Mouse (Mus musculus) midbrain, embryonic 14.5 days (tissue): ENCODE data around the gene Ncam2. TPM values are rescaled to one million over a fixed set of nuclear protein-coding genes. Genes with fewer than 3 reads are reported as not detected.

Experiments
- ATAC-seq: fragments of 200-750 bp; cut with Nextera tagmentation; 2 replicates; pipeline ENCODE4 v1.8.0; 2017; ENCODE audit warnings: moderate number of reproducible peaks, moderate library complexity; ENCODE audit not compliant: low FRiP score, low TSS enrichment
- DNase-seq: peaks from one replicate; pipeline ENCODE4 v3.0.0-alpha.2; 2015
- H3K27ac ChIP-seq: fragments of 300-500 bp; sonication (generic); replicated peaks from 2 replicates; pipeline ENCODE4 v1.5.1; 2014; ENCODE audit warnings: mild to moderate bottlenecking, low read depth, low read length, moderate library complexity
- H3K27me3 ChIP-seq: fragments of 300-500 bp; sonication (generic); 2 replicates; pipeline ENCODE4 v1.6.1; 2014; ENCODE audit warnings: low read length, control low read depth, mixed read lengths; ENCODE audit not compliant: control insufficient read depth, insufficient read depth
- H3K36me3 ChIP-seq: fragments of 300-500 bp; sonication (generic); 2 replicates; pipeline ENCODE4 v1.6.1; 2014; ENCODE audit warnings: low read length, control low read depth; ENCODE audit not compliant: control insufficient read depth, insufficient read depth
- H3K4me1 ChIP-seq: fragments of 300-500 bp; sonication (generic); 2 replicates; pipeline ENCODE4 v1.6.1; 2014; ENCODE audit warnings: mild to moderate bottlenecking, antibody characterized with exemption, low read length, control low read depth; ENCODE audit not compliant: control insufficient read depth, insufficient read depth
- H3K4me2 ChIP-seq: fragments of 300-500 bp; sonication (generic); 2 replicates; pipeline ENCODE4 v1.6.1; 2014; ENCODE audit warnings: mild to moderate bottlenecking, low read length, moderate library complexity
- H3K4me3 ChIP-seq: fragments of 300-500 bp; sonication (generic); replicated peaks from 2 replicates; pipeline ENCODE4 v1.5.1; 2014; ENCODE audit warnings: low read depth, low read length
- H3K9ac ChIP-seq: fragments of 300-500 bp; sonication (generic); replicated peaks from 2 replicates; pipeline ENCODE4 v1.6.1; 2014; ENCODE audit warnings: mild to moderate bottlenecking, low read length, moderate library complexity
- H3K9me3 ChIP-seq: fragments of 300-500 bp; sonication (generic); 2 replicates; pipeline ENCODE4 v1.6.1; 2016; ENCODE audit warnings: low read length, control low read depth, mixed read lengths; ENCODE audit not compliant: control insufficient read depth
- WGBS: fragments of 180-500 bp; shearing (Covaris S2); extraction: QIAGEN DNeasy Blood & Tissue Kit; methylation state at CpG from one replicate; pipeline ENCODE4 v1.1.7; 2014; 5-methylcytosine and 5-hydroxymethylcytosine counted together
- polyA plus RNA-seq: library from polyadenylated mRNA; unstranded; fragments of >200 nt; fragmentation: Nextera tagmentation; extraction: Ambion mirVana; gene quantifications from 2 replicates; pipeline ENCODE4 v1.2.1, GENCODE M21; 2014

The Ncam2 gene
- polyA plus RNA-seq, 1 experiment from 2014 or later, result 25.0 TPM

GRCm38 (mm10) chr16:81365901-81366300 lies 165.4 kb downstream of the Ncam2 start:
- no peak overlapping the region for H3K27ac ChIP-seq
- H3K4me3 ChIP-seq, result no peak overlapping the region
- no peaks in the 10 kb centered on the region for H3K36me3 ChIP-seq
- WGBS, result 68% methylated on average over 2 of the region's 2 CpGs
- H3K4me2 ChIP-seq, result no peak overlapping the region
- DNase-seq (no peak), ATAC-seq (no peak)
- H3K4me1 ChIP-seq, result no peaks in the 10 kb centered on the region
- no peaks in the 10 kb centered on the region for H3K9me3 ChIP-seq
- no peaks in the 10 kb centered on the region for H3K27me3 ChIP-seq
- H3K9ac ChIP-seq, result no peak overlapping the region

DNA sequence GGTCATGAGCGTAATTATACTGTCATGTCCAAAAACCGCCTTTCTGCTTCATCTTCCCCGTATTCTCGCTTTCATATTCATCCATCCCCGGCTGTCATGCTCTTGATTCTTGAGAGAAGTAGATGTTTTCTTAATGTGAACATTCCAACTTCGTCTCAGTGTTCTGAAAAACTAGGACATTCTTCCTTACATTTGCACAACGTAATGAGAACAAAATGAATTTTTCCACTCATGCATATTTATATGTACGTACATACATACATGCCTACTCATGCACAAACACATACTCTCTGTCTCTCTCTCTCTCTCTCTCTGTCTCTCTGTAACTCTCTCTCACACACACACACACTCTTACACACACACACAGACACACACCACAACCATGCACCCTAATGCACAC lies 173.7 kb downstream of the Ncam2 start:
- WGBS, result 91% methylated on average over 8 of the region's 8 CpGs
- no peaks in the 10 kb centered on the region for H3K4me1 ChIP-seq
- no peaks in the 10 kb centered on the region for H3K27me3 ChIP-seq
- no peak overlapping the region for H3K4me2 ChIP-seq
- DNase-seq, result no peak
- ATAC-seq, result no peak
- H3K4me3 ChIP-seq, result no peak overlapping the region
- no peaks in the 10 kb centered on the region for H3K9me3 ChIP-seq
- H3K36me3 ChIP-seq, result no peaks in the 10 kb centered on the region
- H3K27ac ChIP-seq, result no peak overlapping the region
- no peak overlapping the region for H3K9ac ChIP-seq

DNA sequence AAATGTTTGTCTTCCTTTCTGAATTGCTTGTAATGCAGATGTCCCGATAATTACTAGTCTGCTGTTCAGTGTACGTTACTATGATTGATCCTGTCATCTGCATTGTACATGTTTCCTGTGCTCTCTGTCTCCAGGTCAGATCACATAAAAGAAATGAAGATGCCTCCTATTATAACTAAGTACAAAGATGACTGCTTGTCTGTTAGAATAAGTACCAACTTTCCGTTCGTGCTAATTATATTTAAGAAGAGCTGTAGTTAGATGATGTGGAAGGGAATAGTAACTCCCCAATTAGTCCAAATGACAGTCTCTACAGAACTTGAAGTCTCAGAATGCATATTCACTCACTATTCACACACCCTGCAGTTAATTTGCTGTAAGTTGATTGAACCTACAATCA lies 179.9 kb downstream of the Ncam2 start:
- H3K36me3 ChIP-seq, result no peaks in the 10 kb centered on the region
- ATAC-seq, result no peak
- 85% methylated on average over 4 of the region's 4 CpGs for WGBS
- no peak overlapping the region for H3K27ac ChIP-seq
- H3K4me3 ChIP-seq, result no peak overlapping the region
- H3K4me2 ChIP-seq, result no peak overlapping the region
- no peak for DNase-seq
- no peaks in the 10 kb centered on the region for H3K4me1 ChIP-seq
- no peaks in the 10 kb centered on the region for H3K9me3 ChIP-seq
- H3K9ac ChIP-seq, result no peak overlapping the region
- no peaks in the 10 kb centered on the region for H3K27me3 ChIP-seq

- H3K36me3 ChIP-seq, result no peaks in the 10 kb centered on the region
- H3K4me1 ChIP-seq, result no peaks in the 10 kb centered on the region
- no peak overlapping the region for H3K9ac ChIP-seq
- no peaks in the 10 kb centered on the region for H3K9me3 ChIP-seq
- no peak overlapping the region for H3K4me3 ChIP-seq
- H3K4me2 ChIP-seq, result no peak overlapping the region
- no peak overlapping the region for H3K27ac ChIP-seq
- no peaks in the 10 kb centered on the region for H3K27me3 ChIP-seq
- ATAC-seq (no peak), DNase-seq (no peak)
- WGBS, result 74% methylated on average over 2 of the region's 2 CpGs
Measured at GRCm38 (mm10) chr16:81388646-81389045, 188.1 kb downstream of the Ncam2 start.

- no peak for ATAC-seq
- Histone ChIP-seq H3K27ac (no peak overlapping the region), H3K4me2 (no peak overlapping the region), H3K9me3 (no peaks in the 10 kb centered on the region), H3K4me1 (no peaks in the 10 kb centered on the region), H3K36me3 (peaks cover 9% of the 10 kb centered on the region; the same call in 1 of the 2 replicates), H3K9ac (no peak overlapping the region), H3K4me3 (no peak overlapping the region), H3K27me3 (no peaks in the 10 kb centered on the region)
- no peak for DNase-seq
- 89% methylated on average over 7 of the region's 7 CpGs for WGBS
Measured at GRCm38 (mm10) chr16:81434559-81434958, 234.1 kb downstream of the Ncam2 start.

- Histone ChIP-seq H3K9ac (no peak overlapping the region), H3K4me1 (no peaks in the 10 kb centered on the region), H3K4me2 (no peak overlapping the region), H3K4me3 (no peak overlapping the region), H3K27ac (no peak overlapping the region), H3K36me3 (peaks cover 9% of the 10 kb centered on the region; the same call in 1 of the 2 replicates), H3K27me3 (no peaks in the 10 kb centered on the region), H3K9me3 (no peaks in the 10 kb centered on the region)
- DNase-seq (no peak), ATAC-seq (no peak)
- WGBS, result 88% methylated on average over 5 of the region's 5 CpGs
Measured at GRCm38 (mm10) chr16:81437091-81437867, 236.8 kb downstream of the Ncam2 start.

DNA sequence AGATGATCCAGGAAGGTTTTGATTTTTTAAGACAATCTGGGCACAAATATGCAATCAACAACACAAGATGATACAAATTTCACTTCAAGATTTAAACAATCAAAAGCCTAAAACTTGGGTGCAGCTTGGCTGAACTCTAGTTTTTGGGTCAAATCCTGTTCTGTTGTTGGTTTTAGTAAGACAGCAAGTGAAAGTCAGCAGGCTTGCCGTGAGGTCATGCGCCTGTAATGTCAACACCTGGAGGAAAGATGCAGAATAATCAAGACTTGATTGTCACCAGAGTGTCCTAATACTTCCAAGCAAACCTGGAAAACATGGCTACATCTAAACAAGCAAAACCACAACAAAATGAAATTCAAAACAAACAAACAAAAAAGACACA lies 237.4 kb downstream of the Ncam2 start:
- Histone ChIP-seq H3K27me3 (no peaks in the 10 kb centered on the region), H3K4me3 (no peak overlapping the region), H3K36me3 (peaks cover 9% of the 10 kb centered on the region; the same call in 1 of the 2 replicates), H3K9ac (no peak overlapping the region), H3K27ac (no peak overlapping the region), H3K4me1 (no peaks in the 10 kb centered on the region), H3K4me2 (no peak overlapping the region), H3K9me3 (no peaks in the 10 kb centered on the region)
- ATAC-seq (no peak), DNase-seq (no peak)
- 96% methylated on average over 2 of the region's 2 CpGs for WGBS

GRCm38 (mm10) chr16:81450851-81451250 lies 250.4 kb downstream of the Ncam2 start:
- no peak overlapping the region for H3K4me2 ChIP-seq
- no peak for DNase-seq
- 96% methylated on average over 5 of the region's 5 CpGs for WGBS

GRCm38 (mm10) chr16:81452988-81453387 lies 252.5 kb downstream of the Ncam2 start:
- no peak overlapping the region for H3K4me3 ChIP-seq
- H3K9me3 ChIP-seq, result no peaks in the 10 kb centered on the region
- no peaks in the 10 kb centered on the region for H3K27me3 ChIP-seq
- no peak overlapping the region for H3K4me2 ChIP-seq
- WGBS, result 60% methylated on average over 2 of the region's 2 CpGs
- DNase-seq, result peak; percentile 9
- H3K27ac ChIP-seq, result no peak overlapping the region
- no peak overlapping the region for H3K9ac ChIP-seq
- 0 out of 2 replicates have a peak, but pooled peaks have one; percentile 34 for ATAC-seq
- no peaks in the 10 kb centered on the region for H3K4me1 ChIP-seq
- H3K36me3 ChIP-seq, result no peaks in the 10 kb centered on the region

More at GRCm38 (mm10) chr16:81450851-81451250, 250.4 kb downstream of the Ncam2 start:
- no peak overlapping the region for H3K9ac ChIP-seq
- H3K9me3 ChIP-seq, result no peaks in the 10 kb centered on the region
- H3K27me3 ChIP-seq, result no peaks in the 10 kb centered on the region
- no peak overlapping the region for H3K27ac ChIP-seq
- no peaks in the 10 kb centered on the region for H3K4me1 ChIP-seq
- H3K36me3 ChIP-seq, result no peaks in the 10 kb centered on the region
- no peak for ATAC-seq
- H3K4me3 ChIP-seq, result no peak overlapping the region
